Mouse (Mus musculus) layer of hippocampus, postnatal 10 days (tissue): ENCODE measurements around the gene Prss42. TPM values are rescaled to one million over a fixed set of nuclear protein-coding genes. Genes with fewer than 3 reads are reported as not detected.

Source experiments
- DNase-seq, 2 experiments: peaks; one replicate each; pipeline ENCODE4 v3.0.0; 2021; ENCODE audit warnings: low spot score in 2 of 2
- long read RNA-seq: library from polyadenylated mRNA; stranded (forward); transcript quantifications from one replicate; pipeline ENCODE4 v2.0.0, GENCODE M21; 2023
- total RNA-seq, 2 experiments: library from RNA; stranded (reverse); gene quantifications; 2 replicates each; pipeline ENCODE4 v1.2.3; 2021

The Prss42 gene
- not detected for total RNA-seq
- long read RNA-seq, result 0 reads

- no peak for DNase-seq
These were observed at the start of gene Prss42 for GRCm38 (mm10) chr9:110797866-110798265. Gene Prss42 (plus strand): TSS chr9:110798166.

GRCm38 (mm10) chr9:110748451-110748850, 49.5 kb upstream of the Prss42 start:
- DNase-seq, result no peak

GRCm38 (mm10) chr9:110750404-110751187, 47.4 kb upstream of the Prss42 start:
- no peak for DNase-seq

GRCm38 (mm10) chr9:110751412-110751811, 46.6 kb upstream of the Prss42 start:
- no peak for DNase-seq

- no peak for DNase-seq
These were observed 45.0 kb upstream of the Prss42 start for GRCm38 (mm10) chr9:110752917-110753435.

GRCm38 (mm10) chr9:110753773-110754172, 44.2 kb upstream of the Prss42 start:
- no peak for DNase-seq

GRCm38 (mm10) chr9:110757816-110758215, 40.1 kb upstream of the Prss42 start:
- no peak for DNase-seq

GRCm38 (mm10) chr9:110758605-110759004, 39.4 kb upstream of the Prss42 start:
- DNase-seq, result peak; percentile 55 to 70

- peak; percentile 50 to 62 for DNase-seq
These were observed 38.7 kb upstream of the Prss42 start for GRCm38 (mm10) chr9:110759265-110759664.

GRCm38 (mm10) chr9:110760886-110761285, 37.1 kb upstream of the Prss42 start:
- no peak for DNase-seq

GRCm38 (mm10) chr9:110762763-110763162, 35.2 kb upstream of the Prss42 start:
- no peak for DNase-seq

GRCm38 (mm10) chr9:110763405-110763804, 34.6 kb upstream of the Prss42 start:
- no peak for DNase-seq

GRCm38 (mm10) chr9:110772336-110772735, 25.6 kb upstream of the Prss42 start:
- no peak for DNase-seq

- DNase-seq, result no peak
These were observed 23.3 kb upstream of the Prss42 start for GRCm38 (mm10) chr9:110774403-110775268.

- no peak for DNase-seq
These were observed 22.5 kb upstream of the Prss42 start for GRCm38 (mm10) chr9:110775269-110776022.

GRCm38 (mm10) chr9:110778100-110778499, 19.9 kb upstream of the Prss42 start:
- no peak for DNase-seq

- DNase-seq, result no peak
These were observed 19.4 kb upstream of the Prss42 start for GRCm38 (mm10) chr9:110778559-110778958.

- DNase-seq, result no peak
These were observed 18.6 kb upstream of the Prss42 start for GRCm38 (mm10) chr9:110779242-110779913.

- DNase-seq, result peak; percentile 97
These were observed 16.7 kb upstream of the Prss42 start for GRCm38 (mm10) chr9:110781256-110781721.

GRCm38 (mm10) chr9:110781731-110782130, 16.2 kb upstream of the Prss42 start:
- peak; percentile 83 to 85 for DNase-seq
